Mouse (Mus musculus): ENCODE data around the gene Pradc1.
"Not testable (repeated sequence)": the region's sequence is repeated elsewhere in the genome, so short reads cannot be mapped to it uniquely, and the experiment has no call there.

Pradc1 gene

DNA sequence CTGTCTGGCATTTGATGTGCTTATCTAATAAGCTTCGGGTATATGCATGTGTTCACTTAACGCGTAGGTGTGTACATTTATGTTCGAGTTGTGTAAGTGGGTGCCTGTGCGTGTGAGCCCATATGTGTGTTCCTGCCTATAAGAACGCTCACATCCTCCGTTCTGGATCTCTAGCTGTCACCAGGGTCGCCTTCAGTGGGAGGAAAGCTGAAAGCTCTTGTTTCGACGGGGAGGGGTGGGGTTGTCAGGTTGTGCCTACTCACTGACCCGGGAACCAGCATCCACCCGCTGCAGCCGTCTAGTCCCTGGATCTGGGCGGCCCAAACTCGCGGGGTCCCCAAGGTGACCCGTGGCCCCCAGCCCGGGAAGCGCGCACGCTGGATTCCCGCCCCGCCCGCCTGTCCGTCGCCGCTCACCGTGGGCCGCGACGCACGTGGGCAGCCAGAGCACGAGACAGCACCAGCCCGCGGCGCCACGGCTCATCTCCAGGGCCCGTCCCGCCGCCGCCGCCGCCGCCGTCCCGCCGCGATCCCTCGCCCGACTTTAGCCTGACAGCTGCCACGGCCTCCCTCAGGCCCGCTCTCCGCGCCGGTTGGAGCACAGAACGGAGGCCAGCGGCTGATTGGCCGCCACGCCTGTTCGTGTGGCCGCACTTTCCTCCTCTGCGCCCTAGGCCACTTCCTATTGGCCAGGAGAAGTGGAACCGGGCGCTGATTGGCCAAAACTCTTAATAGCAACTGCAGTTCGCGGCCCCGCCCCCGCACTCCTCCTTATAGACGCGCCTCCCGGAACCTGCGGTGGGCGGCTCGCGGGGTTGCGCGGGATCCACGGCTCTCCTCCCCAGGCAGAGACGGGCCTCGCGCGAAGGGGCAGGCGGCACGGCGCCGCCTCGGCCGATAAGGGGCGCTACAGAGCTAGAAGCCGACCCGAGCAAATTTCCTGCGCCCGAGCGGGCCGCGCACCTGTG is 790 bp downstream of the Pradc1 start, which contains the start of gene Cct7:
TSS of gene Cct7 (plus strand) at position 818 of the 967 bp plus-strand sequence.
- peak; percentile 99 for DNase-seq

DNA sequence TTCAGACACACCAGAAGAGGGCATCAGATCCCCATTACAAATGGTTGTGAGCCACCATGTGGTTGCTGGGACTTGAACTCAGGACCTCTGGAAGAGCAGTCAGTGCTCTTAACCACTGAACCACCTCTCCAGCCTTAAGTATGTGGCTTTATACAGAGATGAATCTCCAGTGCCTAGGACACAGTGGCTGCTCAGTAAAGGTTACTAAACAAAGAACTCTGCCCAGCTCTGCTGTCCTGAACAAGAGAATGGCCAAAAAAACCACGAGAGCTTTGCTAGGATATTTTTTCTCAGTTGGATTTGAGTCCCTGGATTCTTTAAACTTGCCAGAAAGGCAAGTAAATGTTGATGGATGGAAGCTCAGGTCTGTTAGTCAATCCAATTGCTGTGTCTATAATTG is 1.6 kb downstream of the Pradc1 start:
- not testable (repeated sequence) for DNase-seq

DNA sequence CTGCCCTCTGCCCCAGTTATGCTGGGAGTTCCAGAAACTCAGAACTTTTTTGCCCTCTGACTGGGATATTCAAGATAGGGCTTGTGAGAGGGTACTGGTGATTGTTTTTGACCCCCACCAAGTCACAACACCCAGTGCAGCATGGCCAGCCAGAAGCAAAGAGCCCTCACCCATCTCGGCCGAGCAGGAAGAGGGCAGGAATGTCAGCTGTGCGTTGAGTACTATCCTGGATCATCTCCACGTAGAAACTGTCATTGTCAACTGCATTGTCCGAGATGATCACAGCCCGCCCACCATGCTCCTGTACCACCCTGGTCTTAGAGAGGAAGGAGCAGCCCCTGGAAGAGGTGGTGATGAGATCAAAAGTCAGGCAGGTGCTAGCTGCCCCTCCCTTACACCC is 4.4 kb downstream of the Pradc1 start:
- DNase-seq, result no peak

DNA sequence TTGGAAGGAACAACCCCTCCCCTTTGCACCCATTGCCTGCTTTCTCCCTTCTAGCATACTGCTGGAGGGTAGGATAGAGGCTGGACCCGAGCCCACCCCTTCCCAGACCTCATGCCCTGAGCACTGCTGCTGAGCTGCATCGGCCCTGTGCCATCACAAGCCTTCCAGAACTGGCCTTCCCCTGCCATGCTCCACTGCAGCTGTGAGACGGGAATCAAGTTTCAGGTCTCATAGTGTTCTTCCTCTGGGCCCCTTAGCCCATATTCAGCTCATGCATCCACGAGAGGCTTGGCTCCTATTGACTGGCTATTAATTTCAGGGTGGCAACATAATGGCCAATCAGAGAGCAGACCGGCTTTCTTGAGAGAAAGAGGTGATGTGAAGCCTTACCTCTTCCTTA is 6.5 kb downstream of the Pradc1 start:
- DNase-seq, result no peak

DNA sequence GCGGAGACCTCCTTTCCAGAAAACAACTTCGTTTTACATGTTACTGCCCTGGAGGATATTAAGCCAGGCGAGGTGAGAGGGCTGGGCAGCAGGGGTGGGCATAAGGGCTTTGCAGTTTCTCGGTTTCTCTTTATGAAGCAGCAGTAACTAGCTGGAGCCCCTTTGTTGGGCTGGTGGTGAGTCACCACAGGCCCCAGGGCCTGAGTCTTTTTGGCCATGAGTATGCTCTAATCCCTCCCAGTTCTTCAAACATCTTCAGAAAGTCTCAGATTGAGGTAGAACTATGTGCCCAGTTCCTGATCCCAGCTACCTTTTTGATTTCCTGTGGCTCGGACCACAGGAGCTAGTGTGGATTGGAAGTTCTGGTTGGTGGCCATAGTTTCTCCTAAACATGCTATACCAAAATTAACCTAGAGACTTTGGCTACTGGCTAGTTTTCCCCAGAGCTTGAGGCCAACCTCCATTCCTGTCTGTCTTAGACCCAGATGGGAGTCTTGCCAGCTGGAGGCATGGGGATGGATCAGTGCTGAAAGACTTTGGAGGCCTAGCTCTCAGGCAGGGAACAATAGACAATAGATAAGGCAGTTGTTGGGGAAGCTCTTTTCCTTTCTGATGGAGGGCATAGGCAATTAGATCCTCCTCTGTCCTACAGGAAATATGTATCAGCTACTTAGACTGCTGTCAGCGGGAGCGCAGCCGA is 7.4 kb downstream of the Pradc1 start:
- DNase-seq, result no peak

DNA sequence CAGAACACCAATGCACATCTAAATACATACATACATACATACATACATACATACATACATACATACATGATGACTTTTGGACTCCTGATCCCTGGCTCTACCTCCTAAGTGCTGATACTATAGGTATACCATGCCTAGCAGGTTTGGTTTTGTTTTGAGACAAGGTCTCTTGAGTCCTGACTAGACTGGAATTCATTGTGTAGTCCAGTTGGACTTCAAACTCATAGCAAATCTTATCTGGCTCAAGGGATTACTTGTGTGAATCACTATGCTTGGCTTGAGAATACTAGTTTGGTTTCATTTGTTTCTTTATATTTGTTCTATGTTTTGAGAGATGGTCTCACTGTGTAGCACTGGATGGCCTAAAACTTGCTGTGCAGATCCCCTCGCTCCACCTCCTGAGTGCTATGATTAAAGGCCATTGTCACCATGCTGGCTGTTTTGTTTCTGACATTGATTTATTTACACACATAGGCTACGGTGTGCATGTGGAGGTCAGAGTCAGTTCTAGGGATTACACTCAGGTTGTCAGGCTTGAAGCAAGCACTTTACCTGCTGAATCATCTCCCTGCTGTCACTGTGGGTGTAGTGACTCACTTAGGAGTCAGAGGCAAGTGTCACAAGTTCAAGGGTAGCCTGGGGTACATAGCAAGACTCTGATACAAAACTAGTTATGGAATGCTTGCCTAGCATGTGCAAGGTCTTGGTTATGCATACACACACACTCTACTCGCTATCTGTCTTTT is 8.1 kb downstream of the Pradc1 start:
- DNase-seq, result no peak

DNA sequence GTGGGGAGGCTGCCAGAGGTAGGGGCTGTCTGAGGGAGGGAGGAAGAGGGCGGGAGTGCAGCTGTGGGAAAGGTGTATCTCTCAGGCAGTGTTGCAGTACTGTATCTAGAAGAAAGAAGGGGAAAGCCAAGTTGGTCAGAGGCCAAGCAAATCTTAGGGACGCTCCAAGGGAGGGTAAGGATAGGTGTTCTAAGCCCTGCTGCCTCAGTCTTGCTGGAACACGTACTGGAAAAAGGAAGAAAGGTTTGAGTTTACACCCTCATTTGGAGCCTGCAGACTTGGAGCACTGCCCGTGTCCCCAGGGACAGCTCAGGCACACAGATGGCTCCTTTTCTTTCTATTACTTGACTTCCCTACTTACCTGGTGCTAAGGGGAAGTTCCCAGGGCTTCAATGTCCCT is 10.6 kb downstream of the Pradc1 start:
- no peak for DNase-seq

DNA sequence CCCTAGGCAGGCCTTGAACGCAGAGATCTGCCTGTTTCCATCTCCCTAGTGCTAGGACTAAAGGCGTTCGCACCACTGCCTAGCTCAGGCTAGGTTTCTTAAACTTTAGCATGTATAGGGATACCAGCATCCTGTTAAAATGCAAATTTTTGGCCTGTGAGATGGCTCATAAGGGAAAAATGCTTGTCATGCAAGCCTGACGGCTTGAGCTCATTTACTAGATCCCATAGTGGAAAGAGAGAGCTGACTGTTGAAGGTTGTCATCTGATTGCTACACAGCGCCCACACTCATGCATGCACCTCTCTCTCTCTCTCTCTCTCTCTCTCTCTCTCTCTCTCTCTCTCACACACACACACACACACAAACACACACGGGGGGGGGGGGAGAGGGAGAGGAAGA is 15.1 kb downstream of the Pradc1 start:
- DNase-seq, result no peak

DNA sequence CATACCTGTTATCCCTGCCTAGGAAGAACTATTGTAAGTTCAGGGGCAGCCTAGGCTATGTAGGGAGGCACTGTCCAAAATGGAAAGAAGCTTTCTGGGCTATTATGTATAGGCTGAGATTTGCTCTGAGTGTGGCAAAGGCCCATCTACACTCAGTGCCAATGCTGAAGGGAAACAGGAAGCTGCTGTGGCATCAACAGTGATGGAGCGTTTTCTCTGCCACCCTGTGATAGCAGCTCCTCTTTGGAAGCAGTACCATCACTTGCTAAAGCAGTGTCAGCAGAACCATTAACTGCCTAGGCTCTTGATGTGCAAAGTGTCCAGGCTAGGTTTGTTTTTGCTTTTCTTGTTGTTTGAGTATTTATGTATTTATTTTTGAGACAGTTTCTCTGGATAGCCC is 15.6 kb downstream of the Pradc1 start:
- no peak for DNase-seq

DNA sequence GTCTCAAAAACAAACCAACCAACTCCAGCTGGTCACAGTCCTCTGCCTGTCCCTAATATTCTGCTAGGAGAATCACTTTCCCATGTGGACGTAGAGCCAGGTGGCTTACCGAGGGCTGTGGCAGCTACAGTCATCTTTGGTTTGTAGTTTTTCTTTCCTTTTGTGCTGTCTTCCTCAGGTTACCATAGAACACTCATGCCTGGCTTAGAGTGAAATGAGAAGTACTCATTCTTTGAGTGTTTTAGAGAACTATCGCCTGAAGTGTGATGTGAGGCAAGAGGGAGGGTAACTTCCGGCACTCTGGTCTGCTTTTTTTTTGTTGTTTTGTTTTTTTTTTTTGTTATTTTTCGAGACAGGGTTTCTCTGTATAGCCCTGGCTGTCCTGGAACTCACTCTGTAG is 17.9 kb downstream of the Pradc1 start:
- DNase-seq, result no peak

DNA sequence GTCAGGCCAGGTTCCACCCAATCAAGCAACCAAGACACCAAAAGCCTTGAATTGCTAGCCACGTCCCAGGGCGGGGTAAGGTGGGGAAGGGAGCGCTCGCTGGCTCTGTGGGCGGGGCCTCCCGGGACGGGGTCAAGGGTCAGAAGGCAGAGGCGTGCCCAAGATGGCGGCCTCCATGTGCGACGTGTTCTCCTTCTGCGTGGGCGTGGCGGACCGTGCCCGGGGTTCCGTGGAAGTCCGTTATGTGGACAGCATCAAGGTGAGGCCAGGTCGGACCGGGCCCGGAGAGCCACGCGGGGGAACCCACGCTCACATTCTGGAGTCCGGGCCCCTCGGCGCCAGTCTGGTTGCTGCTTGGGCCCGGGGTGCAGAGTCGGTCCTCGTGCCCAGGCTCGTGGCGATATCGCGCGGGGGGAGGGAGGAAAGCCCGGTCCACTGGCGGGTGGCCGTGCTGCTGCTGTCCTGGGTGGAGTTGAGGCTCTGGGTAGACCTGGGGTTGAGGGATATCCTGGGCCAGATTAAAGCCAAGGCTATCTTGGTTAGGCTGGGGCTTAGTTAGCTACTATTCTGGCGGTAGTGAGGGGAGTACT is 19.8 kb downstream of the Pradc1 start, which contains the start of gene Smyd5:
TSS of gene Smyd5 (plus strand) at position 148 of the 590 bp plus-strand sequence.
- peak; percentile 90 for DNase-seq

DNA sequence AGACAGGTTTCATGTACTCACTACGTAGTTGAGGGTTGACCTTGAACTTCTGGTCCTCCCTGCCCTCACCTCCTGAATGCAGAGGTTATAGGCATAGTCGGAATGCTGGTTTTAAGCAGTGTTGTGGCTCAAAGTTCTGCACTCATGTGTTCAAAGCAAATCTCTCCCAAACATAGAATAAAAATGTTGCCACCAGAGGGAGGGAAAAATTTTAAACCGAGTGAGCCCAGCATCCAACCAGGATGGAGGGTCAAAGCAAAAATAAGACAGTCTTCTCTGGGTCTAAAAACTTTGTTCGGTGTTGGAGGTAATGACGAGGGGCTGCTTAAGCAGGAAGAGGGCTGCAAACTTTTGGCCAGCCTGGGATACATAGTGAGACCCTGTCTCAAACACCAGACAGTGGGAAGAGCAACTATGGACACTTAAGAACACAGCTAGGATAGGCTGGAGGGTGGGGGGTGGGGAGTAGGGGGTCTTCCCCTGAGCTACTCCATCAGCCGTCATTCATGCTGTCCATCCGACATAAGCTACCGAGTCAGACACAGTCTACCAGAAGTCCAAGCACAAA is 20.4 kb downstream of the Pradc1 start:
- DNase-seq, result no peak

DNA sequence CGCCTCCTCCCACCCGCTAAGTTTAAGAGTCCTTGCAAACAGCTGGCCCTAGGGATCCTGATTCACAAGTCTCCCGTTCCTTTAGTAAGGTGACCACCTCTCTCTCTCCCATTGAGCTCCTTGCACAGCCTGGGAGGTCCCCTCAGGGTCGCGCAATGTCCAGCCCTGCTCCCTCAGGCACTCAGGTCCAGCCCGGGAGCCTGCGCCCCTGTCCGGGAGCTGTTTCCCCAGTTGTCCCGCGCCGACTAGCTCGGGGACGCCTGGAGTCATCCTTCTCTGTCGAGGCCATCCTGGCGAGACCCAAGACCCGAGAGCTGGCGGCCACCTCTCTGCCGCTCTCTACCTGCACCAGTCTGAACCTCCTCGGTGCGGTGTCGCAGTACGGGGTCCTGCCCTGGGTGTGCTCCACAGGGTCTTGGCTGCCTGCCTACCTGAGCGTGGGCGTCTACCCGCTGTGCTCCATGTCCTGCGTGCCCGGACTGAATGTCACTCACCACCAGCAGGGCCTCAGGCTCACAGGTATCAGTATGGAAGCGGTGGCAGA is 27.9 kb downstream of the Pradc1 start, which contains the start of gene Noto:
TSS of gene Noto (plus strand) at position 51 of the 544 bp plus-strand sequence.
- peak in 1 of 2 experiments; percentile 12 for DNase-seq

DNA sequence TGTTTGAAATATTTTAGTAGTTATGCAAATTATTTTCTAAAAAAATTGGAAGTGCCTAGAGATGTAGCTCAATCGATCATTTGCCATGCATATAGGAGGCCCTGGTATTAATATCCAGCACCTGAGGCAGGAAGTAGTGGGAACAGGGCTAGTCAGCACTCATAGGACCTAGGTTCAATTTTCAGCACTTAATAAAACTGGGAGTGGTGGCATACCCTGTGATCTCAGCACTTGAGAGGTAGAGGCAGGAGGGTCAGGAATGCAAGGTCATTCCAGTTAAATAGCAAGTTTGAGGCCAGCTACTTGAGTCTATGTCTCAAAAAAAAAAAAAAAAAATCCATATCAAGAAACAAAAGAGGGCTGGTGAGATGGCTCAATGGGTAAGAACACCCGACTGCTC is 32.6 kb downstream of the Pradc1 start:
- no peak for DNase-seq

DNA sequence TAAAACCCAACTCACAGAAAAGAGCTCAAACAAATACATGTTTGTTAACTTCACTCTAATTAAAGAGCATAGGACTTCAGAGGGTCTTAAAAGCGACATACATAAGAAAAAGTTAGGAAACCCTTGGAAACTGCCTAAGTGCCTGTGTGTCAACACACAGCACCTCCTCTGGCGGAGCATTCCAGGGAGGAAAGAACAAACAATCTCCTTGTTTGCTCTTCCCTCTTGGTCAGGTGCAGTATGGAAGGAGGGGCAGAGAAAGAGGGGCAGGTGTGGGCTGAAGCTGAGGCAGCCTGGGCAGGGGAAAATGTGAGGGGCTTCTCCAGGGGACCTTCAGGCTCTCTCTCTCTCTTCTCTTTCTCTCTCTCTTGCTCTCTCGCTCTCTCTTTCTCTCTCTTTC is 35.9 kb downstream of the Pradc1 start:
- DNase-seq, result no peak

DNA sequence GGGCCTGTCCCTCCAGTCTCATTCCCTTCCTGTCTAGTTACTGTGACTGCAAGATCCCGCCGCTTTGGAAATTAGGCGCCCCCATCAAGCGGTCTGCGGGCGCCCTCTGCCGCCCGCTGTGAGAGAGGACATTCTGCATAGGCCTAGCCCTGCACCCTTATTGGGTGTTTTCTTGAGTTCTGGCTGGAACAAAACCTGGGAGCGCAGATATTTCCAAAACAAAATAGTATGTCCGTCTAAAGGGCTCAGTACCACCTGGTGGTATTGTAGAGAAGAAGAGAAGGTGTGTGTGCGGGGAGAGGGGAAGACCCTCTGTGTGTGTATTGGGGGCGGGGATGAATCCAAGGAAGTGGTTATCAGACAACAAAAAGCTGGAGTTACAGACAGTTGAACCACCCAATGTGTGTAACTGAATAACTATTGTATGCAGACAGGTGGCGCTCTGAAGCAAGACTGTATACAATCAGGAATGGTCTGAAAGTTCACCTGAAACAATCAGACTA is 40.9 kb downstream of the Pradc1 start:
- peak; percentile 75 to 77 for DNase-seq

DNA sequence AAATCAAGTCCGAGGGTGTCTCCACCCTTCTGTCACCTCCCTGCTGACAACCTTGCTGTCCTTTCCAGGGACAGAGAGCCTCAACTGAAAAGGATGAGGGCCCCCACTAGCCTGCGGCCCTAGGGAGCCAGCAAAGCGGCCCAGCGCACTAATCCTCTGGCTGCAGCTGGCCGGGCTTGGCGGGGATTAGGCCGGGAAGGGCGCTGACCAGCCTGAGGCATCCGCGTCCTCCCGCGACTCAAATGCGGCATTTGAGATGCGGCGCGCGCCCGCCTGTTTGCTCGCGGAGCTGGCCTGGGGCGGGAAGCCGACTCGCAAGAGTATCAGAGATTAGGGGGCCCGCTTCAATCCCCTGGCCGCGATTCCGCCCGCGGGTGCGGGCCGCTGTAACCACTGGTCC is 42.8 kb downstream of the Pradc1 start:
- DNase-seq, result peak; percentile 34 to 36

DNA sequence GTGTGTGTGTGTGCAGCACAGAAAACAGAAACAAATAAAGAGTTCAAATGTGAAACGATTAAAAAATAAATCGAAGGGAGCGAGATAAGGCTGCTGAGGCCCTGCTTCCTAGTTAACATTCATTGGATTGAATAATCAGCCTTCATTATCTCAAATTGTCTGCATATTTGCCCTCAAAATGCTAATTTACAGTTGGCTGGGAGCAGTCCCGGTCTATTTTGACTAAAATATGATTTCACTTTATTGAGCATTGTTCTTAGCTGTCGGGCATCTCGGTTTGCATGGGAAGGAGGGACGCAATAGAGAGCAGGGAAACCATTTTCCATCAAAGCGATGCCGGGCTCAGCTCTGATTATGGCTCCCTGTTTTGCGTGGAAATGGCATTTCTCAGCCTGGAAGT is 48.7 kb downstream of the Pradc1 start:
- no peak for DNase-seq

DNA sequence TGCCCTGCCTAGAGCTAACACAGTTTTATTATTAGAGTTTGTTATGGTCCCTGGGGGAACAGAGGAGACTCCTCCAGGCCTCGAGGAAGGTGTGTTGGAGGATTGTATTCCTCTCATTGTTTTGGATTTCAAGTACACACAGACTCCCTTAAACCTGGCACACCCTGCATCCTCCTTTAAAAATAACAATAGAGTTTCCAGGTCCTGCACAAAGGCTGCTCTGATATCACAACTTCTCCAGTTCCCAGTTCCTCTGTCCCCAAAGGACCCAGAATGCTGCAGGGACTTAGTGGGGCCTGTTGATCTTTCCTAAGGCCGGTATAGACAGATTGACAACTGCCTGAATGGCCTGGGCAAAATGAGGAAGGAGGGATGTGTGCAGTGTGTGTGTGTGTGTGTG is 49.2 kb downstream of the Pradc1 start:
- no peak for DNase-seq

DNA sequence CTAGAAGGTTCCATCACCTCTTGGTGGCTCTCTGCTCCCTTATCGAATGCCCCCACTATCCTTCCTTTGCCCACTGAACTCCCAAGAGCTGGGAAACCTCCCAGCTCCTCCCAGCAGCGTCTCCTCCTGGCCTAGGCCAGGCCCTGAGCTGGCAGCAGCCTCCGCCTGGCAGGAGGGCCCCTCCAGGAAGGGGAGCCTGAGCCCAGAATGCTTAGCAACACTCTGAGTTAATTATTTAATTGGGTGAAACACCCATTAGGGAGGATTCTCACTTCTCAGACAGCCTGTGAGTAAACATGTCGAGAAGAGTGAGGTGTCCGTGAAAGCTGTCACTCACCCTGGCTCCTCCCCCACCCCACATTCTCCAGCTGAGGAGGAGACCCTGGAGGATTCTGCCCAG is 52.1 kb downstream of the Pradc1 start:
- DNase-seq, result peak; percentile 23 to 45

DNA sequence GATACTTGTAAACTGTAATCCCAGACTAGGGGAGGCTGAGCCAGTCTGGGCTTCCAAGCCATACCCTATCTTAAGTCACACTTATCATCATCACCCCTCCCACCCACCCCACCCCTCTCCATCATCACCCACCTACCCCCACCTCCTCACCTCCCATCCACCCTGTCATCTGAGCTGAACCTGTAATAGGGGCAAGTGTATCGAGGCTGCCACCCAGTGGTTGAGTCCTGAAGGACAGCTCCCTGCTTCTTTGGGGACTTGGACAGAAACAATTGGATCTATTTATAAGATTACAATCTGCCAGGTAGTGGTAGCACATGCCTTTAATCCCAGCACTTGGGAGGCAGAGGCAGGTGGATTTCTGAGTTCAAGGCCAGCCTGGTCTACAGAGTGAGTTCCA is 54.6 kb downstream of the Pradc1 start:
- DNase-seq, result peak; percentile 45 to 53

Data from cerebellum, postnatal 10 days (tissue).